Mouse (Mus musculus) adrenal gland (tissue): ENCODE measurements around the gene Srgn.
"Not testable (repeated sequence)": the region's sequence is repeated elsewhere in the genome, so short reads cannot be mapped to it uniquely, and the experiment has no call there.

Source experiments
- intact Hi-C: fragments of 180-260 bp; cut with DNase I; formaldehyde crosslinking; loops from one replicate; pipeline ENCODE4 v1.15.1; 2025

Gene Srgn

DNA sequence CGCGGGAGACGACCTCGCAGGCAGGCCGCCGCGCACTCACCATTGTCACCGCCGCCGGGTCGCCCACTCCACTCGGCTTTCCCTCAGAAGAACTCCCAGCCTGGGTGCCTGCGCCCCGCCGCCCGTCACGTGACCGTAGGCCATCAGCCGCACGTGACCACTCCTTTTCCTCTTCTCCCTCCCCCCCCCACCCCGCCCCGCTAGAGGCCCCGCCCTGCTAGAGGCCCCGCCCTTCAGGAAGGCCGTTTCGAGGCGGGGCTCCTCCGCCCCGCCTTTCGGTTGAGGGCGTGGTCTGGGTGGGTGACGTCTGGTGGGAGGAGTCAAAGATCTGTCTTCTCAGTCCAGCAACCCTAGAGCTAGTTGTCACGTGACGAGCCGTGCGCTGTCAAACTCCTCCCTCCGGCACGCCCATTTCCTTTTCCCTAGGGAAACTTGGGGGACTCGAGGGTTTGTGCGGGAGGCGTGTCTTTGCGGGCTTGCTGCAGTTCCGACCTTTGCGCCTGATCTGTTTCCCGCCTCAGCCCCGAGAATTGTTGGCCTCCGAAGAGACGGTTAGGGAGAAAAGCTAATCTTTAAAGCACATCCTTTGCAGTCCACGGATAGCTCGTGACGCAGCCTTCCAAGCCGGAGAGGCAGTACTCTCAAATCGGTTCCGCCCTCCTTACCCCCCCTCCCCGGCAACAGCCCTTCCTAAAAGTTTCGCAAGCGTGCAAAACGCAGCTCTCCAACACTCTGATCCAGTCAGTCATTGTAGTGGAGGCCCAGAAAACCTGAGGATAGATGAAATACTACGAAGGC lies 40.4 kb downstream of the Srgn start, which contains the start of gene Vps26a:
TSS of gene Vps26a (minus strand) at position 188 of the 798 bp plus-strand sequence.
- intact Hi-C loops, result loop anchor here (1.0 kb wide), 1 partner anchor 38 kb away; the partner anchor contains the start of genes 4930507D05Rik and Supv3l1

DNA sequence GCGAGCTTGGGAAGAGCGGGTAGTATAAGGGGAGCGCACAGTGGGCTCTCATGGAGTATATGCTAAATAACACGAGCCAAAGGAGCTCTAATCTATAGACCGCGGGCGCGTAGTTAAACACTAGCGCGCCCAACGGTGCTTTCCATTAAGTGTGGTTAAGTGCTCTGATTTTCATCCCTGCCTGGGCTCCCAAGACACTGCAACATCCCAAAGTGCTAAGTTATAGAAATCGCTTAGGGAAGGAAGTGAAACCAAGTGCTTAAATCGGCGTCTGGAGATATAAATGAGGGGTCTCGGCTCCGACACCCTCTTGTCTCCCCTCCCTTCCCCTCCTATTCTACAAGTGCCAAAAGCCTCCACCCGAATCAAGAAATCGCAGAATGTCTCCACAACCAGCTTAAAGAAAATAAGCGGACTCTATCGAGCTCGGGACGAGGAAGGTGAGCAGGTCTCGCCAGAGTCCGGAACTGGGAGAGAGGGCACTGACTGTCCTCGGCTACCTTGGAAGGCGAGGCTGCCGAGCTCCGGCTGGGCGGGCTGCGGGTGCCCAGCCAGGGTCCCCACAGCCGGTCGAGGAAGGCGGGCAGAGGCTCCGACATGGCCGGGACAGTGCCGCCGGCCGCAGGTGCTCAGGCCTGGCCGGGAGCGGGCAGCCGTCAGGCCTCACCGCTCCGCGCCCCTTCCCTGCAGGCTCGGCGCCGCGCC lies 41.2 kb downstream of the Srgn start:
- intact Hi-C loops, result no loop called here

DNA sequence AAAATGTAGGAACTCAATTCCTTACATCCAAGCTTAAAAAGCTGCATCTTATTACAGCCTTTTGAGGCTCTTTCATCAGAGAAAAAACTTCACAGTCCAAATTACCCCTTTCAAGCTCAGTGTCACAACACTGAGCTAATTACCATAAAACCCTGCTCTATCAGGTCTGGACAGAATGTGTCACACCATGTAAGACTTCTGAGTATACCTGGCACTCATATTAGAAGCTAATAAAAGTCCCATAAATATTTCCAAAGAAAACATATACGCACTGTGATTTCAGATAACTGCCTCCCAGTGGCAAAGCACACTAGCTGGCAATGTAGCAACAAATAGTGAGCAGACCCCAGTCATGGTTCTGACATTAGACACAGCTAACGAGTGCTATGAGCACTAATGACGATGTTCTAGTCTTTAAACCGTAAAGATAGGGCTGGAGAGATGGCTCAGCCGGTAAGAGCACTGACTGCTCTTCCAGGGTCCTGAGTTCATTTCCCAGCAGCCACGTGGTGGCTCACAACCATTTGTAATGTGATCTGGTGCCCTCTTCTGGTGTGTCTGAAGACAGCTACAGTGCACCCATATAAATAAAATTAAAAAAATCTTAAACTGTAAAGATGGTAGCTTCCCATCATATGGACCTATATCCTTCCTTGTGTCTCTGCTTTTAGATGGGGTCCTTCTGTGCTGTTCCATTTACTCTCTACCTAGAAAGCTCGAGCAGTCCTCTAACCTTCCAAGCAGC lies 46.0 kb downstream of the Srgn start:
- intact Hi-C loops, result no loop called here

DNA sequence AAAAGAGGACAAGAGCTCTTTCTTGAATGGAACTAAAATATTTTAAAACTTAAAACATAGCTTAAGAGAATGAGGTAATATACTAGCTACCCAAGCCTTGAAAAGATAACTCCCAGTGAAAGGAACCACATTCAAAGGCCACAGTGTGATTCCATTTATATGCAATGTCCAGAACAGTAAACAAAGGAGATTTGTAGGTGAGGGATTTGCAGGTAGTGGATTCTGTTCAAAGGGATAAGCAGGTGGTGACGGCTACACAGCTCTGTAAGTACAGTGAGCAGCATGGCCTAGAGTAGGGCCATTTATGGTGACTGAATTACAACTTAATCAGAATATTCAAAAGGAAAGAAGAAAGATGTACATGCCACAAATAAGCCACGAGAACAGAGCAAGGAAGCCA lies 50.3 kb downstream of the Srgn start:
- intact Hi-C loops, result no loop called here

DNA sequence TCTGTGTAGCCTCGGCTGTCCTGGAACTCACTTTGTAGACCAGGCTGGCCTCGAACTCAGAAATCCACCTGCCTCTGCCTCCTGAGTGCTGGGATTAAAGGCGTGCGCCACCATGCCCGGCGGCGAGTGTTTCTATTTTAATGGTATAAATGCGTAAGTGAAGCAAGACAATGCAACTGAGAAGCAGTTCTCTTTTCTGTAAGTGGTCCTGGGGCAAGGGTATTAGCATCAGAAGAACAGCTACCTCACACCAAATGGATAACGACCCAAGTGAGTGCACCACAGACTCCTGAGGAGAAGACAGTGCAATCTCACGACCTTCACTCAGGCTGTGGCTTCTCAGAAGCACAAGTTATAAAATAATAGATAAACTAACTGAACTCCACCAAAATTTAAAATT lies 52.3 kb downstream of the Srgn start:
- intact Hi-C loops, result no loop called here

DNA sequence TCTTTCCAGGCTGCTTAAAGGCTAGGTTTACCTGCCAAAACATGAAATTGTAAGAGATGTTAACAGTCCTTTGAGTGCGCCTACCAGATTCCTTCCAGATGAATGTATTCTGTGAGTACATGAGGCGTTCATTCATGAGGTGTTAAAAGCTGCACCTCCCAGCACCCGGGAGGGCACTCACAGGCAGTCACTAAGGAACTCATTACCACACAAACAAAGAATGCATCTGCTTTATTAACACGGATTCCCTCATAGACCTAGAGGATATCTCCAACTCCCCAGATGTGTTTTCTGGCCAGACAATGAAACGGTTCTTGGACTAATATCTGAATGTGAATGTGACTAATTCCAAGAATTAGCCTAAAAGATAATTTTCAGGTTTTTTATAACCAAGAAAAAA lies 56.1 kb downstream of the Srgn start:
- intact Hi-C loops, result no loop called here

DNA sequence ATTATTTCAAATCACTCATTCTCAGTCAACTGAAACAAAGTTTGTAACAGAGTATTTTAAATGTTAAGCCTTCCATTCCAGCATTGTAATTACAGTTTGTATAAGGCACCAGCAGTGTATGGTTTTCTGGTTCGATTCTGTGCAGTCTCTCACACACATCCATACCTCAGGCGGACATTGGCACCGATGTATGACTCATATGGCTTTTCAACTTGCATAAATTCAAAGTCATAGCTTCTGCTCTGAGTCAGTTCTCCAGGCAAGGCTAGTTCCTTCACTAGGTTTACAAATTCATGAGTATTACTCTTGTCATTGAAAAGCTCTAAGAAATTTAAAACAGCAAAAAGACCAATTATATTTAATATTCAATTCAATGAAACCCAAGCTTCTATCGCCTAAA lies 57.5 kb downstream of the Srgn start:
- intact Hi-C loops, result no loop called here

DNA sequence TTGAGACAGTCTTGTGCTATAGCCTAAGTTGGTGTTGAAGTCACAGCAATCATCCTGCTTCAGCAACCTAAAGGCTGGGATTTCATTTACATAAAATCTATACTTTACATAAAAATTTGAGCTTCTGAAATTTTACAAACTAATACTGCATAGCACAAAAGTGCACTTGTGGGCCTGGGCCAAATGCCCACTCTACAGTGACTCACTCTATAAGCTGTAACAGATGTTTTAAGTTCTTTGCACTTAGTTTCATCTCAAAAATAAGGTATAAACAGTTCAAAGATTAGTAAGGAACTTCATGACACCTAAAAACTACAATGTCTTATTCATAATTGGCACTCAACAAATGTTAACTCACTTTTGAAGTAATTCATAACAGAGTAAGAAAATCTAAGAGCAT lies 65.9 kb downstream of the Srgn start:
- intact Hi-C loops, result no loop called here

DNA sequence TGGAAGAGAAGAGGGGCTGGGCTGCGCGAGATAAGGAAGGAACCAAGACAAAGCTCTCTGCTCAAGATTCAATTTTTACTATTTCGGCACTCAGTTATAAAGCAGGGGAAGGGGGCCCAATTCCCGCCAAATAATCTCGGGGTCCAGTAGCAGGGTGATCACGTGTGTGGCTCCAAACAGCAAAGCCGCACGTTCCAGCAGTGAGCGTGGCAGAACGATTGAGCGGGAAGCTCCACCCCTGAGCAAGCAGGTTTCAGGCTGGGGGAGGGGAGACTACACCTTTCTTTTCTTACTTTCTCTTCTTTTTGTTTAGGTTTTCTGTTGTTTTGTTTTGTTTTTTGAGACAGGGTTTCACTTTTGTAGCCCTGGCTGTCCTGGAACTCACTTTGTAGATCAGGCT lies 75.2 kb downstream of the Srgn start:
- intact Hi-C loops, result not testable (repeated sequence)

DNA sequence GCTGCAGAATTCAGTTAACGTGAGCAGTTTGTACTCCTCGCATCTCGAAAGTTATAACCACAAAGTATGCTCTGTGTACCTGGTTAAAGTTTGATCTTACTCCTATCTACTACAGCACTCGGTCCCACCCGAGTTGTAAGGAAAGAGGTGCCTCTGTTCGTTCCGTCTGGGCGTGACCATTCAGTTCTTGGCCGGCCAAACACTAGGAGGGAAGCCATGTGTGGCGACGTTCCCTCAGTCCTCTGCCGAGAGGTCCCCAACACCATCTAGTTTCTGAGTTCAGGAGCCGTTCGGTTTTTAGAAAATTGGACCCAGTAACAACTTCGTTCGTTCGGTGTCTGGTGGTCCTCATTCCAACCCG lies 77.0 kb downstream of the Srgn start:
- intact Hi-C loops, result no loop called here

DNA sequence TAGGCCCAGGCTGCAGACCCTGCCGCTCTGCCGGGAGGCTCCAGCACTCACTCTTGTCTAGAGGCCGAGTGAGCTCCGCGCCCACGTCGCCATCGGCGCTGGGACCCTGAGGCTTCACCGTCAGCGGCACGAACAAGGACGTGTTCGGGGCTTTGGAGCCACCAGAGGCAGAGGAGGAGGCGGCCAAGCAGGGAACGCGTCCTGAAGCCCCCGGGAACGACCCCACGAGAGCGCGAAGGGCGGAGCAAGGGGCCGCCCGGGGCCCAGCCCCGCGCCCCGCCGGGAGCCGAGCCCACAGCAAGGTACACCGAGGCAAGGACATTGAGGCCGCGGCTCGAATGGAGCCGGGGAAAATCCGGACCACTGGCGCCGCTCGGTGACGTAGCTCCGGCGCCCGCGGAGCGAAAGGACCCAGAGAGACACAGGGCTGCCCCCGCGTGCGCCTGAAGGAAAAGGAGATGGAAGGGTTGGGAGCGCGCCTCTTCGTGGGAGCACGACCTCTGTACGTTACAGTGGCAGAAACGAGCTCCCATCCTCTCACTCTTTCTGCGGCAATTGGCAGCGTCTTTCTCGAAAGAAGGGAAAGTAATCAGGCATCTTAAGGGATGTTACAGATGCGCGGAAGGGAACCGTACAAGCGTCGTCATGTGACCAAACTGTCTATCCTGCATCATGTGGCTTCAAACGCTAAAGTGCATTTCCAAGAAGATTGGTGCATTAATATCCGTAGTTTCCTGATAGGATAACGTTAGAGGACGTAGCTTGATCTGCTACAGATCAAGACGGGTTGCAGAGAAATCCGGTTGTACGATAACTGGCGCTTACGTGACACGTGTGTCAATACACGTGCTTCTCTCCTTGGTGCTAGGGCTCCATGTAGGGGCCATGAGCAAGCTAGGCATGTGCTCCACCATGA lies 77.6 kb downstream of the Srgn start, which contains the start of the genes 4930507D05Rik and Supv3l1:
TSS of gene 4930507D05Rik (plus strand) at position 126 of the 916 bp plus-strand sequence.
TSS of gene Supv3l1 (minus strand) at position 375 of the 916 bp plus-strand sequence.
- intact Hi-C loops, result loop anchor here (1.0 to 10.0 kb wide), 2 partner anchors 38 to 295 kb away; no protein-coding TSS in a partner anchor
